Mouse (Mus musculus): ENCODE measurements around the gene Bhlhe40. TPM values are rescaled to one million over a fixed set of nuclear protein-coding genes. Genes with fewer than 3 reads are reported as not detected.
A peak's percentile ranks its signal among the peaks of the same experiment; 100 is the strongest.

Bhlhe40 gene
- polyA plus RNA-seq, 1 experiment from 2014 or later = 6.8 TPM

DNA sequence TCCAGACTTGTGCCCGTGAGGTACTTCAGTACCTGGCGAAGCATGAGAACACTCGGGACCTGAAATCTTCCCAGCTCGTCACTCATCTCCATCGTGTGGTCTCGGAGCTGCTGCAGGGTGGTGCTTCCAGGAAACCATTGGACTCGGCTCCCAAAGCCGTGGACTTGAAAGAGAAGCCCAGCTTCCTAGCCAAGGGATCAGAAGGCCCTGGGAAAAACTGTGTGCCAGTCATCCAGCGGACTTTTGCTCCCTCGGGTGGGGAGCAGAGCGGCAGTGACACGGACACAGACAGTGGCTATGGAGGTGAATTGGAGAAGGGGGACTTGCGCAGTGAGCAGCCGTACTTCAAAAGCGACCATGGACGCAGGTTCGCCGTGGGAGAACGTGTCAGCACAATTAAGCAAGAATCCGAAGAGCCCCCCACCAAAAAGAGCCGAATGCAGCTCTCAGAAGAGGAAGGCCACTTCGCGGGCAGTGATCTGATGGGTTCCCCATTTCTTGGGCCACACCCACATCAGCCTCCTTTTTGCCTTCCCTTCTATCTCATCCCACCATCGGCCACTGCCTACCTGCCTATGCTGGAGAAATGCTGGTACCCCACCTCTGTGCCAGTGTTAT, 4.2 kb downstream of the Bhlhe40 start:
- H3K9me3 ChIP-seq (replicated peaks) = no peaks in the 10 kb centered on the region
- peaks cover 39% of the 10 kb centered on the region for H3K4me1 ChIP-seq
- no peak overlapping the region for H3K4me2 ChIP-seq
- H3K27ac ChIP-seq = no peak overlapping the region
- H3K36me3 ChIP-seq (ENCODE audit: poor library complexity, severe bottlenecking) = peaks cover 16% of the 10 kb centered on the region
- 0 out of 2 replicates have a peak, but pooled peaks cover 4% of the 10 kb centered on the region for H3K27me3 ChIP-seq
- H3K9ac ChIP-seq = no peak overlapping the region
- H3K4me3 ChIP-seq = no peak overlapping the region
- no peak for ATAC-seq
- WGBS = 85% methylated on average over 24 of the region's 24 CpGs

DNA sequence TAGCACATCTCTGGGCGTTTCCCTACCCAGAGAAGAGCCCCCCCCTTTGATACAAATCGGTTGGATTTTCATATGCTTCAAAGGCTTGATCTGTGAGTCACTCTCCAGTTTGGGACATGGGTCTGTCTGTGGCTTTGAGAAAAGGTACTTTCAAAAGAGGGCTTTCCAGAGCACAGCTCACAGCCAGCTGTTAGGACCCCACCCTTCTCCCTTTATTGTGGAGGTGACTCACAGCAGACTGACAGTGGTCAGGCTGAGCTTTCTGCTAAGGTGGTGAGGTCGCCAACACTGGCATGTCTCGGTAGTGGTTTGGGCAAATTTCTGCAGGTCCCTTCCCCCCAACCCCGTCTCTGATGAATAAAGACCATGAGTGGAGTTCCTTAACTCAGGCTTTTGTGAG, 5.2 kb downstream of the Bhlhe40 start:
- Histone ChIP-seq H3K27me3 (0 out of 2 replicates have a peak, but pooled peaks cover 5% of the 10 kb centered on the region), H3K4me1 (peaks cover 38% of the 10 kb centered on the region), H3K4me3 (no peak overlapping the region), H3K27ac (no peak overlapping the region), H3K9ac (no peak overlapping the region), H3K9me3 (replicated peaks) (no peaks in the 10 kb centered on the region), H3K36me3 (ENCODE audit: poor library complexity, severe bottlenecking) (peaks cover 16% of the 10 kb centered on the region), H3K4me2 (no peak overlapping the region)
- ATAC-seq = no peak
- 61% methylated on average over 5 of the region's 5 CpGs for whole genome bisulfite sequencing

- H3K27me3 ChIP-seq = 0 out of 2 replicates have a peak, but pooled peaks cover 5% of the 10 kb centered on the region
- ATAC-seq = no peak
- H3K36me3 ChIP-seq (ENCODE audit: poor library complexity, severe bottlenecking) = peaks cover 16% of the 10 kb centered on the region
- H3K27ac ChIP-seq = 0 out of 2 replicates have a peak overlapping the region, but pooled peaks have one; percentile 49
- no peak overlapping the region for H3K4me2 ChIP-seq
- H3K4me1 ChIP-seq = peaks cover 27% of the 10 kb centered on the region
- H3K9ac ChIP-seq = no peak overlapping the region
- 84% methylated on average over 12 of the region's 12 CpGs for WGBS
- no peak overlapping the region for H3K4me3 ChIP-seq
- H3K9me3 ChIP-seq (replicated peaks) = no peaks in the 10 kb centered on the region
These were observed 6.4 kb downstream of the Bhlhe40 start for GRCm38 (mm10) chr6:108666648-108667488.

DNA sequence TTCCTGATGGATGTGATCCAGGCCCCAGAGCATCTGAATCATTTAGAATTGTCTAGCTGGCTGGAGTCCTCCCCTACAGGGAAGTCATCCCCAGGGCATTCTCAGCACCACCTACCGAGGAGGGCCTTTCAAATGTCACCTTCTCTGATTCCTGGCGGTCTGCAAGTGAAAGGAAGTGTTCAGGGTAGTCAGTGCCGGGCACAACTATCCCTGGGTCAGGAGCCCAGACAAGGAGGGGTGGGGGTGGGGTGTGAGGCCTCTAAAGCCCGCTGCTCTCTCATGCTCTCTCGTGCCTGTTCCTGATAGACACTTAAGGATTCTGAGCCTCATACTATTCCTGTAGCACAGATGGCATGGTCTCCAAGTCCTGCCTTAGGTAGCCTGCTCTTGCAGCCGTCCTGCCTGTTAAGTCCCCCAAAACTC, 7.2 kb downstream of the Bhlhe40 start:
- H3K4me2 ChIP-seq = peak overlapping the region; percentile 56; the same call in 1 of the 2 replicates
- peaks cover 27% of the 10 kb centered on the region for H3K4me1 ChIP-seq
- WGBS = 9% methylated on average over 6 of the region's 6 CpGs
- H3K9me3 ChIP-seq (replicated peaks) = no peaks in the 10 kb centered on the region
- H3K4me3 ChIP-seq = no peak overlapping the region
- ATAC-seq = peak; percentile 39
- peaks cover 16% of the 10 kb centered on the region for H3K36me3 ChIP-seq (ENCODE audit: poor library complexity, severe bottlenecking)
- H3K27ac ChIP-seq = peak overlapping the region; percentile 49
- H3K9ac ChIP-seq = 0 out of 2 replicates have a peak overlapping the region, but pooled peaks have one; percentile 32
- H3K27me3 ChIP-seq = 0 out of 2 replicates have a peak, but pooled peaks cover 5% of the 10 kb centered on the region

- under 1% methylated on average over 20 of the region's 30 CpGs for WGBS
- ATAC-seq = peak; percentile 89
- Histone ChIP-seq H3K4me1 (peaks cover 22% of the 10 kb centered on the region), H3K36me3 (ENCODE audit: poor library complexity, severe bottlenecking) (peaks cover 16% of the 10 kb centered on the region), H3K4me2 (peak overlapping the region; percentile 56), H3K9me3 (replicated peaks) (no peaks in the 10 kb centered on the region), H3K4me3 (peak overlapping the region; percentile 35), H3K27ac (peak overlapping the region; percentile 49), H3K9ac (peak overlapping the region; percentile 32), H3K27me3 (0 out of 2 replicates have a peak, but pooled peaks cover 5% of the 10 kb centered on the region)
These were observed 7.9 kb downstream of the Bhlhe40 start for GRCm38 (mm10) chr6:108668321-108668786.

DNA sequence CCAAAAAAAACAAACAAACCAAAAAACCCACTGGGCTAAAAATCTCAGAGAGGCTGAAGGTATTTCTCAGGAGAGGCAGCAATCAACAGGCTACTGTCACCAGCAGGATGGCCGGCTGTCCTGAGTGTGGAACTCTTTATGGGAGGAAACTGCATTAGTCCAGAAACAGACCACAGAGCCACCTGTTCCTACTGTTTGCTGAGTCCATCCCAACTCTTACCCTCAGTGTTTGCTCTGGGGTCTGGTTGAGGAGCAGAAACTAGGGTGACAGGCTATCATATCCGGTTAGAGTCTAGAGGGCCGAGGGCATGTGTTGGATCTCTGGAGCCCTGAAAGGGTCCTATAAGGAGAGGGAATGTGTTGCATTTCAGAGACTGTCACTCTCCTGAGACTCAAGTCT, 9.8 kb downstream of the Bhlhe40 start:
- H3K36me3 ChIP-seq (ENCODE audit: poor library complexity, severe bottlenecking) = peaks cover 6% of the 10 kb centered on the region; the same call in 1 of the 2 replicates
- H3K27ac ChIP-seq = no peak overlapping the region
- WGBS = 93% methylated on average over 3 of the region's 3 CpGs
- H3K4me2 ChIP-seq = no peak overlapping the region
- ATAC-seq = no peak
- no peak overlapping the region for H3K4me3 ChIP-seq
- H3K9ac ChIP-seq = no peak overlapping the region
- H3K9me3 ChIP-seq (replicated peaks) = no peaks in the 10 kb centered on the region
- H3K4me1 ChIP-seq = peaks cover 18% of the 10 kb centered on the region
- 0 out of 2 replicates have a peak, but pooled peaks cover 5% of the 10 kb centered on the region for H3K27me3 ChIP-seq

- Histone ChIP-seq H3K27me3 (0 out of 2 replicates have a peak, but pooled peaks cover 5% of the 10 kb centered on the region), H3K4me1 (peaks cover 18% of the 10 kb centered on the region), H3K9ac (no peak overlapping the region), H3K4me2 (no peak overlapping the region), H3K4me3 (no peak overlapping the region), H3K27ac (no peak overlapping the region), H3K36me3 (ENCODE audit: poor library complexity, severe bottlenecking) (peaks cover 3% of the 10 kb centered on the region; the same call in 1 of the 2 replicates), H3K9me3 (replicated peaks) (no peaks in the 10 kb centered on the region)
- WGBS = 74% methylated on average over 3 of the region's 3 CpGs
- ATAC-seq = no peak
These were observed 10.4 kb downstream of the Bhlhe40 start for GRCm38 (mm10) chr6:108670821-108671220.

GRCm38 (mm10) chr6:108672094-108672493, 11.7 kb downstream of the Bhlhe40 start:
- H3K4me1 ChIP-seq = peaks cover 18% of the 10 kb centered on the region
- 0 out of 2 replicates have a peak, but pooled peaks cover 5% of the 10 kb centered on the region for H3K27me3 ChIP-seq
- 84% methylated on average over 8 of the region's 8 CpGs for WGBS
- H3K4me2 ChIP-seq = no peak overlapping the region
- H3K36me3 ChIP-seq (ENCODE audit: poor library complexity, severe bottlenecking) = no peaks in the 10 kb centered on the region
- no peak overlapping the region for H3K9ac ChIP-seq
- no peak overlapping the region for H3K4me3 ChIP-seq
- no peaks in the 10 kb centered on the region for H3K9me3 ChIP-seq (replicated peaks)
- H3K27ac ChIP-seq = no peak overlapping the region
- ATAC-seq = no peak

DNA sequence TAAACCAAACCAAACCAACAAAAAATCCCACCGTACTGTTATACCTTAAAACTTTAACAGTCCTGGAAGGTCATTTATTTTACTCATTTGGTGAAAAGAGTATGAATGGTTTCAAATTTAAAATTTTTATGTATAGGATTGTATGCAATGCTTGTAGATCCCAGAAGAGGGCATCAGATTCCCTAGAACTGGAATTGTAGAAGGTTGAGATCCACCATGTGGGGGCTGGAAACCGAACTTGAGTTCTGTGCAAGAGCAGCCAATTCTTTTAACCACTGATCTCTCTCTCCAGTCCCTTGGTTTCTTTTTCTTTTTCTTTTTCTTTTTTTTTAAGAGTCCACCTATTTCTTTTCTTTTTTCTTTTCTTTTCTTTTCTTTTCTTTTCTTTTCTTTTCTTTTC, 13.8 kb downstream of the Bhlhe40 start:
- no peak overlapping the region for H3K4me2 ChIP-seq
- H3K9ac ChIP-seq = no peak overlapping the region
- H3K27me3 ChIP-seq = 0 out of 2 replicates have a peak, but pooled peaks cover 5% of the 10 kb centered on the region
- H3K36me3 ChIP-seq (ENCODE audit: poor library complexity, severe bottlenecking) = no peaks in the 10 kb centered on the region
- no peak overlapping the region for H3K4me3 ChIP-seq
- no peak overlapping the region for H3K27ac ChIP-seq
- no peaks in the 10 kb centered on the region for H3K4me1 ChIP-seq
- ATAC-seq = no peak
- no peaks in the 10 kb centered on the region for H3K9me3 ChIP-seq (replicated peaks)
- WGBS = 85% methylated on average over 2 of the region's 2 CpGs

DNA sequence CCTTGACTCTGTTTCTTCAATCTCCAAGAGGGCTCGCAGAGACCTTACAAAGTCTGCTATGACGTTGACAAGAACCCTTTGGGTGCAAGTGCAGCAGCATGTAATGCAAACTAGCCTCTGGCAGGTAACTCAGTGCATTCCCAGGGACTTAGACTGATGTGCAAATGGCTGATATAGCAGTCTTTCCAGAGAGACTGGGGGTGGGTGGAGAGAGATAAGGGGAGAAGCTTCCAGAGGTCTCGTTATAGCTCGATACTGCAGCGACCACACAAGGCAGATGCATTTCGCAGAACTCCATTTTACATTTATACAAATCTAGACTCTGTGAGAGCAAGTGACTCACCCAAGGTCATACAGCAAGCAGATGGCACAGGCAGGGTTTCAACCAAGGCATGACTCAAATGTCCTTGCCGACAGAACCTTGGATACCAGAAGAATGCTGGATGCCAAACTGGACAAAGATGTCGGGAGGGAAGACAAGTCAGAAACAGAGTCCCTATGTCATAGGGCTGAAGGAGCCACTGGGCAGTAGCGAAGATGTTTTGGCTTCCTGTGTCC, 16.4 kb downstream of the Bhlhe40 start:
- H3K27ac ChIP-seq = no peak overlapping the region
- H3K4me3 ChIP-seq = no peak overlapping the region
- H3K27me3 ChIP-seq = no peaks in the 10 kb centered on the region
- H3K9ac ChIP-seq = no peak overlapping the region
- H3K36me3 ChIP-seq (ENCODE audit: poor library complexity, severe bottlenecking) = no peaks in the 10 kb centered on the region
- 90% methylated on average over 9 of the region's 9 CpGs for WGBS
- H3K4me1 ChIP-seq = no peaks in the 10 kb centered on the region
- no peak for ATAC-seq
- no peaks in the 10 kb centered on the region for H3K9me3 ChIP-seq (replicated peaks)
- H3K4me2 ChIP-seq = no peak overlapping the region

- WGBS = 91% methylated on average over 4 of the region's 4 CpGs
- no peaks in the 10 kb centered on the region for H3K4me1 ChIP-seq
- no peak for ATAC-seq
- H3K9me3 ChIP-seq (replicated peaks) = no peaks in the 10 kb centered on the region
- H3K4me2 ChIP-seq = no peak overlapping the region
- no peak overlapping the region for H3K4me3 ChIP-seq
- H3K27me3 ChIP-seq = no peaks in the 10 kb centered on the region
- H3K27ac ChIP-seq = no peak overlapping the region
- H3K36me3 ChIP-seq (ENCODE audit: poor library complexity, severe bottlenecking) = no peaks in the 10 kb centered on the region
- H3K9ac ChIP-seq = no peak overlapping the region
These were observed 17.3 kb downstream of the Bhlhe40 start for GRCm38 (mm10) chr6:108677697-108678096.

DNA sequence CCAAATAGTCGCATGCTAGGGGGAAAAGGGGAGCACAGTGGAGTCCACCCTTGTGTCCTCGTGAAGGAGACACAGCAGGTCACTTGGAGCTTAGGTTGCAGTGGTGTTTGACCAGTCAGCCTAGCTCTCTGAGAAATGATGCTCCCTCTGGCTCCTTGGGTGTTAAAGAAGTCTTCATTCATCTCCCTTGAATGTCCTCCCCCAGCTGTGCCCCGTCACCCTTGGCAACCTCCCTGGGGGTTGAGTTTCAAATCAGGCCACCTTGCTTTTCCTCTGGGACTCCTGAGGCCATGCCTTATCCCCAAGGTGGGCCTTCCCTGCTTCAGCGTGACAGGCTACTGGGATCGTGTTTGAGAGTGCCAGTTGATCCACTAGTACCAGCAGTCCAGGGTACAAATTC, 17.8 kb downstream of the Bhlhe40 start:
- no peaks in the 10 kb centered on the region for H3K4me1 ChIP-seq
- no peaks in the 10 kb centered on the region for H3K27me3 ChIP-seq
- H3K27ac ChIP-seq = no peak overlapping the region
- no peaks in the 10 kb centered on the region for H3K9me3 ChIP-seq (replicated peaks)
- no peak overlapping the region for H3K4me2 ChIP-seq
- H3K4me3 ChIP-seq = no peak overlapping the region
- H3K36me3 ChIP-seq (ENCODE audit: poor library complexity, severe bottlenecking) = no peaks in the 10 kb centered on the region
- no peak overlapping the region for H3K9ac ChIP-seq
- WGBS = 63% methylated on average over 5 of the region's 5 CpGs
- ATAC-seq = no peak
